Mouse (Mus musculus): ENCODE measurements around the gene Dynlrb2.

Dynlrb2 gene

DNA sequence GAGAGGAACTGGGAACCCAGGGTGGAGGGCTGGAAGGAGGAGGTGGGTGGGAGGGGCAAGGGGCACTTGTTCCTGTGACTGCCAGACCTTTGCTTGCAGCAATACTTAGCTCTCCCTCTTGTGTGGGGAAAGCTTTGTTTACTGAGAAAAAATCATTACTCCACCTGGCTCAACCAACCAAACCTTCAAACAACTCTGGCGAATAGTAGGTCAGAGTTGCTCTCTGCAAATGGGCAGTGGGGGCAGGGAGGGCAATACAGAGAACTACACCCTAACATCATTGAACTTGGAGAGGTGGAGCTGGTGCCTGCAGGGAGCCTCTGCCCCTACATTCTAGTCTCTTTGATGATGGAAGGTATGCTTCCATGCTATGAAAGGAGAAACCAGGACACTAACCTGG lies 35.4 kb downstream of the Dynlrb2 start:
- DNase-seq (ENCODE audit: low spot score in 2 of 2) = no peak

DNA sequence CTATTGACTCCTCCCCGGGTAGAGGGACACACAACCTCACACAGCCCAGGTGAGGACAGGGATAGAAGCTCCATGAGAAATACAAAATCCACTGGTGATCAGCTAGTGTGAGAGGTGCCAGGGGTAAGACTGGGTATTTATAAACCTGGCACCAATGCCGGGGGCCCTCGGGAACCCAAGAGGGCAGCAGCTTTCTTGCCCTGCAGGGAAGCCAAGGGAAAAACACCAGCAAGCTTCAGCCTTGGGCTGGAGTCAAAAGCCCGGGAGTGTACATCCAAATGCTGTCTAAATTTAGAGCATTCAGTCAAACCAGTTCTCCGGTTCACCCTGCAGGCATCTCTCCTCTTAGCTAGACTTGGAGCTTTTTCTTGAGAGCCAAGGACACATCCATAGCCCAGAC lies 38.1 kb downstream of the Dynlrb2 start:
- DNase-seq (ENCODE audit: low spot score in 2 of 2) = no peak

DNA sequence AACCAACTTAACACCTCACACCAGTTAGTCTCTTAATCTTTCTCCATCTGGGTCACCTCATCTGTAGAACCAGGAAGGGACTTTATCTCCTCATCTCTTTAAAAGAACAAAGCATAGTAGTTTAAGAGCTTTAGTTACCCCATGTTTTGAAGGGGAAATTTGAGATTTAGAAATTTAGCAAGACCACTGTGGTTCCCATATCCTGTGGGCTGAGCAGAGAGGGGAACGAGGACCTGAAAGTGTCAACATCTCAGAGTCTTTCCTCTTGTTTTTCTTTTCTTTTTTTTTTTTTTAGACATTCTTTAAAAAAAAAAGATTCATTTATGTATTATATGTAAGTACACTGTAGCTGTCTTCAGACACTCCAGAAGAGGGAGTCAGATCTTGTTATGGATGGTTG lies 38.6 kb downstream of the Dynlrb2 start:
- DNase-seq (ENCODE audit: low spot score in 2 of 2) = peak in 1 of 2 experiments; percentile 7

DNA sequence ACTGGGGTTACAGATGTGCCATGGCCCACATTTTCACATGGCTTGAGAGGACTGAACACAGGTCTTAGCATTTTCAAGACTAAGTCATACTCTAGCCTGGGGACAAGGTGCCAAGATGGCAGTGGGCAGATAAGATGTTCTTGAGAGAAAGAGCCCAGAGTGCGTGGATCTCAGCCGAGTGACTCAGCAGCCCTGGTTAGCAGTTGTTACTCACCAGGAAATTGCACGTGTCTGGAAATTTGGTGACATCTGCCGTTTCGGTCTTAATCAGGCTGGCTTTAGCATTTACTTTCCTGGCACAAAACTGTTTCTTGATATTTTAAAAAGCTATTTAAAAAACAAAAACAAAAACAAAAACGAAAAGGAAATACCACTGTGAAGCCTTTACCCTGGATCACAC lies 47.5 kb downstream of the Dynlrb2 start:
- DNase-seq (ENCODE audit: low spot score in 2 of 2) = peak; percentile 49 to 71

DNA sequence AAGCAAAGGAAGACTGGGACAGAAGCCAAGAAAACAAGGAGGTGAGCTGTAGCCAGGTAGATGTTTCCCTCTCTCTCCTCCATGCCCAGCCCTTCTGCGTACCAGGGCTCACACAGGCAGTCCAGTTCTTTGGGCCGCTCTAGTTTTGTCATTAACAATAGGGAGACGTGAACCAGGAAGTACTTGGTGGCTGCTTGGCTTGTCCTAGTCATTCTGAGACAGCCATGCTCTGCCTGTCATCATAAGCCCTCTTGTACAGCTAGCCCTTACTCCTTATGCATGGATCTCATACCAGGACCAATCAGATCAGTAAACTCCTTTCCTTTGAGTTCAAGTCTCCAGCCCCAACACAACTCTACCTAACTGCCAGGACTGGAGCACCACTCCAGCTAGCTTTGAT lies 48.0 kb downstream of the Dynlrb2 start:
- DNase-seq (ENCODE audit: low spot score in 2 of 2) = no peak

Data from natural killer cell, adult 2 months (primary cell).